Mouse (Mus musculus) spleen, adult 18-20 months (tissue): ENCODE results near the gene Gm20738.
"Not testable (repeated sequence)": the region's sequence is repeated elsewhere in the genome, so short reads cannot be mapped to it uniquely, and the experiment has no call there.

Experiments used
- DNase-seq, 2 experiments: peaks; one replicate each; pipeline ENCODE4 v3.0.0; 2022; ENCODE audit warnings: mixed read lengths in 2 of 2

The Gm20738 gene

DNA sequence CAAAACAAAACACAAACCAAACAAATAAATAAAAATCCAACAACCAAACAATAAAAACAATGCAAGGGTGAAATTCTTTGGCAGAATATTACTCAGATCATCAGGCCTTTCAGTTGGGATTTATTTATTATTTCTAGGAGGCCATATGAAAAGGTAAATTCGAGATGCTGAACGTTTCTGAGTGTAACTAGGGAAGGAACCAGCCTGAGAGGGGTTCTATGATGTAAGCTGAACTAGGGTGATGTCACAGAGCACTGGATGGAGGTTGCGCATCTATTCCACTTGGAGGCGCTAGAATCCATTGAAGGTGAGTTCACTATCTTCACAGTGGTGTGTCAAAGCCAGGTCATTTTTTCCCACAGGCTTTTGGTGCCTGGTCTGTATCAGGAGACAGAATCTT, at the start of gene Gm20738:
TSS of gene Gm20738 (plus strand) at position 301 of the 400 bp plus-strand sequence.
- not testable (repeated sequence) for DNase-seq
